Mouse (Mus musculus) small intestine, adult 2 months (tissue): Measurements from ENCODE around the gene Zp2.

Source experiments
- CTCF ChIP-seq: fragments of 200-500 bp; IDR thresholded peaks from 2 replicates; pipeline ENCODE4 v1.5.1; 2012; ENCODE audit warnings: low read depth, mild to moderate bottlenecking, control low read depth, inconsistent platforms, low read length, moderate library complexity, mixed read lengths; ENCODE audit not compliant: insufficient replicate concordance, insufficient read length; ENCODE audit errors: extremely low read depth
- POLR2A ChIP-seq: fragments of 200-500 bp; IDR thresholded peaks from 2 replicates; pipeline ENCODE4 v1.6.1; 2012; ENCODE audit warnings: low read depth, mild to moderate bottlenecking, control low read depth, inconsistent platforms, low read length, moderate library complexity

GRCm38 (mm10) chr7:120095180-120095579 lies 49.9 kb downstream of the Zp2 start, which contains the start of gene Dnah3:
- no peak for TF ChIP-seq CTCF
- no peak for TF ChIP-seq POLR2A
